Mouse (Mus musculus): Measurements from ENCODE around the gene Foxc2.

Foxc2 gene

DNA sequence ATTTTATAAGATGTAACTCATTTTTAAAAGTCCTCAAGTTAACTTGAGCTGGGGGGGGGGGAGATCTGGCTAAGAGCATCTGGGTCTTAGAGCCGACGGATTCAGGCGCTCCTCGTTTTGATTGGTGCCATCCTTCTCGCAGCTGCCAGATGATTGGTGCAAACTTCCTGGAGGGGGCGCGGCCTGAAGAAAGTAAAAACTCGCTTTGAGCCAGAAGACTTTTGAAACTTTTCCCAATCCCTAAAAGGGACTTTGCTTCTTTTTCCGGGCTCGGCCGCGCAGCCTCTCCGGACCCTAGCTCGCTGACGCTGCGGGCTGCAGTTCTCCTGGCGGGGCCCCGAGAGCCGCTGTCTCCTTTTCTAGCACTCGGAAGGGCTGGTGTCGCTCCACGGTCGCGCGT lies at the start of gene Foxc2:
Gene Foxc2, plus strand, starts transcription at position 224 of the 400 bp plus-strand sequence.
- peak; percentile 94 for DNase-seq

- no peak for DNase-seq
These were observed 44.5 kb upstream of the Foxc2 start for GRCm38 (mm10) chr8:121071454-121071853.

- no peak for DNase-seq
These were observed 43.4 kb upstream of the Foxc2 start for GRCm38 (mm10) chr8:121072406-121073130.

GRCm38 (mm10) chr8:121073174-121074107 lies 42.5 kb upstream of the Foxc2 start:
- no peak for DNase-seq

DNA sequence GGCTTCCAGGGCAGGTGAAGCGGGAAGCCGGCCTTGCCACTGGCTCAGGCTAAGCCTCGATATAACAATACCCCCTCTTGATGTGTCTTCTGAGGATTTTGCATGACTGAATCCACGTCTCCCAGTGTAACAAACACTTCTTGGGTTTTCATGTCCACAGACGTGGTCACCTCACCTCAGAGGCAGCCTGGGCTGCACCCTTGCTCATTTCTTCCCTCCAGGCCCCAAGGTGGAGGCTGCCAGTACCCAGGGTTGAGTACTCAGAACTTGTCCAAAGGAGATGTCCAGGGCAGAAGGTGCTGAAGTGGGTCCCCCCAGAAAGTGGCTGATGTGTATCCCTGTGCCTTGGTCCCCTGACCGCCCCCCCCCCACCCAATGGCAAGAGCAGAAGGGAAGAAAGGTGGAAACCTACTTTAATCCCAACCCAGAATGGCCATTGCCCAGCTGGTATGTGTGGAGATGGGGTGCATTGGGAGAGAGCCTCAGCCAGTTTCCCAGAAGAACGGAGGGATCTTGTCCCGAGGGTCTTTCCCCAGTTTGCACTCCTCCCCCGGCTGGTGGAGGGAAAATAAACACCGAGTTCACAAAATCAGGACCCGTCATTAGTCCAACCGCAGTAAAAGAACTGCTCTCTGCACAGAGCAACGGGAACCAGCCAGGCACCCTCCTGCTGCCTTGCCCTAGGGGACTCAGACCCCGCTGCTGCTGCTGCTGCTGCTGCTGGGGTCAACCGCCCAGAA lies 41.7 kb upstream of the Foxc2 start:
- no peak for DNase-seq

DNA sequence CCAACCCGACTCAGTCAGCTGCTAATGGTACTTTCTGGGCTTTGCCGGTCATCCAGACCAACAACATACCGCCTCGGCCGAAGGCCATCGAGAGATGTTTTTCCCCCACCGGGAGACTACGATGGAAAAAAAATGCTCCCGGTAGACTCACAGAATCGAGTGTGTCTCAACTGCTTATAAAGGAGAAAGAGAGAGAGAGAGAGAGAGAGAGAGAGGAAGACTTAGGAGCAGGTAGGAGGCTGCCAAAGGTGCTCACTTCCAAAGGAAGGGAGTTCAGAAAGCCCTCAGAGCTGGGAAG lies 41.2 kb upstream of the Foxc2 start:
- DNase-seq = no peak

GRCm38 (mm10) chr8:121075936-121076335 lies 40.0 kb upstream of the Foxc2 start:
- no peak for DNase-seq

DNA sequence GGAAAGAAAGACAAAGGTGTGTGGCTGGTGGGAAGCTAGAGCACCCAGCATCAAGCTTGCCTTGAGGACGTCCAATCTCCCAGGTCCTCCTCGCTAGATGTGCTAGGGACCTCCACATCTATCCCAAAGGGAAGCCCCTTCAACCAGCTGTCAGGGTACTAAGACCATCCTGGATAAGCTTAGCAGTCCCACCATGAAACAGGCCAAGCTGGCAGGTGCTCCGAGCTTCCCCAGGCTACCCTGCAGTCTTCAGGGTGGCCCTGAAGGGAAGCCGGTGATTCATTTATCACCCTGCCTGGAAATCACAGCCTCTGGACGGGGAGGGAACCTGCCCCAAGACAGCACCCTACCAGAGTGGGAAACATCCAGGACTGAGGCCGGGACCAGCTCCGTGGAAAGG lies 39.4 kb upstream of the Foxc2 start:
- no peak for DNase-seq

GRCm38 (mm10) chr8:121078721-121079120 lies 37.2 kb upstream of the Foxc2 start:
- DNase-seq = no peak

DNA sequence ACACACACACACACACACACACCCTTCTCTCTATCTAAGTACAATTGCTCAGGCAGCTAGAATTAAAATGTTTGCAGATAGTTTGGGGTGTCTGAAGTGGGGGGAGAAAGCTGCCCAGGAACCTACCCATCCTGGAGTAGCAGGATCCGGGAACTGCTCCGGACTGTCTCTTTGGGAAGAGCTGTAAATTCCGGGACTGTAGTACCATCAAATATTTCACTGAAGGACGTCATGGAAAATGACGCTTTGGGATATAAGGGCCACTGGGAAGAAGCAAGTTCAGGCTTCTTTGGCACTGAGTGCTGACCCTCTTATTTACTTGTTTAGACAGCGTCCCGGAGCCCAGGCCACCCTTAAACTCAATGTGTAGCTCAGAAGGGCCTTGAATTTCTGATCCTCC lies 36.8 kb upstream of the Foxc2 start:
- DNase-seq = no peak

- no peak for DNase-seq
These were observed 36.0 kb upstream of the Foxc2 start for GRCm38 (mm10) chr8:121079944-121080343.

DNA sequence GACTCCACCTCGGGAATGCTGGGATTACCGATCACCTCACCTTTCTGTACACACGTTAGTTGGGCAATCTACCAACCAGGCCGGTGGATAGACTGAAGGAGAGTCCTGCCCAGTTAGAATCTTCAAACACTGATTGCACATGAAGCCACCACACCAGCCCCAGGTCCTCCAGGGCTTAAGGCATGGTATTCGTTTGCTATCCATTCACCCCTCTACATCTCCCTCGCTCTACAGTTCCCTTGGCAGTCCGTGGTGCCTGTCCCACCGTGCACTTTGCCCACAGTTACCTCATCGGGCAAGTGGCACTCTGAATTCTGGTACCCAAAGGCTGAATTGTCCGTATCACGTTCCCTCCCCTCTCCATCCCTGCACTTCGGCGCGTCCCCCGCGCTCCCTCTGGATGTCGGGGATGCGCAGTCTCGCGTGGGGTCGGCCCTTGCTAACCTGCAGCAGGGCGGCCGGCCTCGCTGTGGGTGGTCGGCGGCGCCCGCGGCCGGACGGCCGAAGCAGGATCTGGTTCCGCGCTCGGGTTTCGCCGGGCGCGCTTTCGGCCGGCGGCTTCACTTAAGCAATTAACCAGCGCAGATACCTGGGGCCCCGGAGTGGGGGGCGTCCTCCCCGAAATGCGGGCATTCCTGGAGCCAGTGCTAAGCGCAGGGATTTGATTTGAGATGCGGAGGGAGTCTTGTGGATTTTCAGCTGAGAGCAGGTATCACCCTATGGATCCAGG lies 35.4 kb upstream of the Foxc2 start:
- DNase-seq = no peak

DNA sequence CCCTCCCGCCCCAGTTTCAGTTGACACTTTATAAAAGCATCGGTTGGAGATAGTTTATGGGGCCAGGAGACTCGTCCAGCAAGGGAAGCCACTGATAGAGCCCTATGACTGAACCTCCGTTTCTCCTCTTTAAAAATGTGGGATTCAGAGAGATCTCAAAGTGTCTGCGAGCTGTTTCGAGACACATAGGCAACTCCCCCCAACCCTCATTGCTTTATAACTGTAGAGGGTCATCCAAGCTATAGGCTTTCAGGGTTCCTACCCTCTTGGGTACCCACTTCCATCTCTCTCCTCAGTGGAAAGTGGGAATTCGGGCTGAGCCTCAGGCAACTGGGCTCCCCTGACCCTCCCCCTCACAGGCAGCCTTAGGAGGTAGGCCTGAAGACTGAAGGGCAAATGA lies 34.6 kb upstream of the Foxc2 start:
- no peak for DNase-seq

DNA sequence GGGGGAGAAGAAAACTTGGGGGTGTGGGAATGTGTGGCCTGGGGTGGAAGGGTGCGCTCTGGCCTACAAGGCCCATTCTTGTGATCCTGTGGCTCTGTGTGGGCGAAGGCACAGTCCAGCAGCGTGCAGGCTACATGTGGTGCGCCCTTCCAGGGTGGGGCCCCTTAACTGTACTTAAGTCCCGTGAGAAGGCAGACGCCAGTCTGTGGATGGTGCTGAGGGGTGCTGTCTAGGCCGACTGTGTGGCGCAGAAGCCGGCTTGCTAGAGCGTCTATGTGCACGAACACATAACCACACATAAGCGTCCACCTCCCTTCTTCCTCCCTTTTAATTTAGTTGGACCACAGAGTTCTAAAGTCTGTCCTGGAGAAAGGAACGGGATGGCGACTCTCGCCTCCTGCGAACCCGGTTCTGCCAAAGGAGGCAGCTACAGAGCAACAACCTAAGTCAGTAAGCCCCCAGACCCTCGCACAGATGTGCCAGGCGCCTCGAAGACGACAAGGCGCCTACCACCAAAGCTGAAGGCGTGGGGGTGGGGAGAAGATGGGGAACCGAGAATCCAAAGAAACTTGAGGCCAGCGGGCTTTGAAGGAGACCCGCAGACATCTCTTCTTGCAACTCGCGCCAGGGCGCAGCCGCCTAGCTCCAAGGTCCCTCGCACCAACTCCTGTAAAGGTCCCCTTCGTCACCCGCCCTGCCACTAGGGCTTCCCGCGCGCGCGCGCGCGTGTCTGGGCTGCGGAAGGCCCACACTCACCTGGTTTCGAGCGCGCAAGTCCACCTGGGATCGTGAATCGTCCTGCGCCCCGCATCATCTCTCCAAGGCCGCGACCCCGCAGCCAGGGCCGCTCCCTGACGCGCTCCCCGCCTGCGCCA lies 33.5 kb upstream of the Foxc2 start:
- no peak for DNase-seq

DNA sequence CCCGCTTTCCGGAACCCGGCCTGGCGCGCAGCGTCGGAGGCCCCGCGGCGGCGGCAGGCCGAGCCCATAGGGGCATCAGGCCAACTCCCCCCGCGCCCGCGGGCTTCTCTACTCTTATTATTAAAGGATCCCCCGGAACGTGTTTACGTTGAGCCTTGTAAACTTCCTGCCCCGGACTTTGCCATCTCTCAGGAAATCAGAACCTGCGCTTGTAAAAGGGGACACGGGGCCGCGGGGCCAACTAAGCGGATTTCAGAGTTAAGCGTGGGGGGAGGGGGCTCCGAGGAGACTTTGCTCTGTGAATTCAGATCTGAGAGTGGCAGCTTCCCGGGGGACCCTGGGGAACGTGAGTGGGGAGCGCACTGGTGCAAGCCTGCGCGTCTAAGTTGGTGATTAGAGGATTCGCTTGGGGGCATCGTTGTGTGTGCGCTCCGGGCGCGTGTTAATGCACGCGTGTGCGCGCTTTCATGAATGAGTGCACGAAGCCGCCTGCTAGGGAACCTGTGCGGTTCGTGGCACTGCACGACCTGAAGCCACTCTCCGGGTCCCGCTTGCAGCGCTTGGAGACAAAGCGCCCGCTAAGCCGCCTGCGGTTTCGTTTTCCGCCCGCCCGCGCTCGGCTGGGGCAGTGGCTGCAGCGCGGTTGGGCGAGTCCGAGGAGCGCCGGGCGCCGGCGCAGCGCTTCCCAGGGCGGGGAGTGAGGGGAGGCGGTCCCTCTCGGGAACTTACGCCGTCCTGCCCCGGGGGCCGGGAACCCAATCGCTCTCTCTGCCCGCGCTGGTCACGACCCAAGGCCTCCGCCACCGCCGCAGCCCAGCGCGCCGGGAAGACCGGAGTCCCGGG lies 32.7 kb upstream of the Foxc2 start:
- peak; percentile 80 for DNase-seq

DNA sequence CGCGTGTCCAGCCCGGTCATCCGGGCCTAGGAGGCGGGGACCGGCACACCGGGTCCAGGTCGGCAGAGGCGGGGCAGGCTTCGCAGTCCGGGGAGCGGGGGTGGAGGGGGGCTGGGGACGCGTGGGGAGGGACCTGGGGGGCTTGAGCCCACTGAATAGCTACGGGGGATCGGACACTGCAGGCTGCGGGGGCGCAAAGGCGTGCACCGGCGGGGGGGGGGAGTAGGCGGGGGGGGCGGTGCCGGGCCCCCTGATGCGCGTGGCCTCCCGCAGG lies 32.1 kb upstream of the Foxc2 start:
- no peak for DNase-seq

DNA sequence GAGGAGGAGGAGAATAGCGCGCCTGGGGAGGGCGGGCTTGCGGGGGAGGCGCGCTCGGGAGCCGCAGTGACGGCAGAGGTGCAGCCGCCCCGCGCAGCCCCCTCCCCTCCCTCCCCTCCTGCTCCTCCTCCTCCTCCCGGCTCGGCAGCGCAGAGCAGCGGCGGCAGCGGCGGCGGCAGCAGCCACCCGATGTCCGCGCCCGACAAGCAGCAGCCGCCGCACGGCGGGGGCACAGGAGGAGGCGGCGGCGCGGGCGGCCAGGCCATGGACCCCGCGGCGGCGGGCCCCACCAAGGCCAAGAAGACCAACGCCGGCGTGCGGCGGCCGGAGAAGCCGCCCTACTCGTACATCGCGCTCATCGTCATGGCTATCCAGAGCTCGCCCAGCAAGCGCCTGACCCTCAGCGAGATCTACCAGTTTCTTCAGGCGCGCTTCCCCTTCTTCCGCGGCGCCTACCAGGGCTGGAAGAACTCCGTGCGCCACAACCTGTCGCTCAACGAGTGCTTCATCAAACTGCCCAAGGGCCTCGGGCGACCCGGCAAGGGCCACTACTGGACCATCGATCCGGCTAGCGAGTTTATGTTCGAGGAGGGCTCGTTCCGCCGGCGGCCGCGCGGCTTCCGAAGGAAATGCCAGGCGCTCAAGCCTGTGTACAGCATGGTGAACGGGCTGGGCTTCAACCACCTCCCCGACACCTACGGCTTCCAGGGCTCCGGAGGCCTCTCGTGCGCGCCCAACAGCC lies 31.6 kb upstream of the Foxc2 start, which contains the start of gene Foxf1:
Gene Foxf1, plus strand, starts transcription at position 177 of the 742 bp plus-strand sequence.
- peak; percentile 38 for DNase-seq

DNA sequence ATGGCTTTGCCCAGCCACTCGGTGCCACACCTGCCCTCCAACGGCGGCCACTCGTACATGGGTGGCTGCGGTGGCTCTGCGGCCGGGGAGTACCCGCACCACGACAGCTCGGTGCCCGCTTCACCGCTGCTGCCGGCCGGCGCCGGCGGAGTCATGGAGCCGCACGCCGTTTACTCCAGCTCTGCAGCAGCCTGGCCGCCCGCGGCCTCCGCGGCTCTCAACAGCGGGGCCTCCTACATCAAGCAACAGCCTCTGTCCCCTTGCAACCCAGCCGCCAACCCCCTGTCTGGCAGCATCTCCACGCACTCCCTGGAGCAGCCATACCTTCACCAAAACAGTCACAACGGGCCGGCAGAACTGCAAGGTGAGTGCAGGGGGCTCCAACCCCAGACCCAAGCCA lies 31.0 kb upstream of the Foxc2 start:
- no peak for DNase-seq

DNA sequence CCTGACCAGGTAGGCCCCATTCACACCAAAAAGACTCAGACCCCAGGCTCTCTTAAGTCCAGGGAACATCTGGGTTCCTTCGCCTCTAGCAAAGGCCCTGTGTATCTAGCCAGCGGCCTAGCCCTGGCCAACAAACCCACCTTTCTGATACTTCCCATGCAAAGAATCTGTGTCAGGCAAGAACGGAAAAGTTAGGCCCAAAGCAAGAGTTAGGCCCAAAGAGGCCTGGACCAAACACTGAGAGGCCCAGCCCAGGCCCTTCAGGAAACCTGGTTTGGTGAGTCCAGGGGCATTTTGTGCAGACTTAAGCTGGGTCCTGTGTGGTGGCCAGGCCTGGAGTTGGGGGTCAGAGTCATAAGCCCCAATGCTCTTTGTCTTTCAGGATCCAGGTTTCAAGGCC lies 30.4 kb upstream of the Foxc2 start:
- DNase-seq = no peak
